Mouse (Mus musculus): ENCODE measurements around the gene Obox8. TPM values are rescaled to one million over a fixed set of nuclear protein-coding genes. Genes with fewer than 3 reads are reported as not detected.

The Obox8 gene
- not detected in 2 replicates for polyA plus RNA-seq (2012; rRNA removed)
- not detected in 2 replicates for polyA plus RNA-seq (2014; fragmentation: Nextera tagmentation; extraction: Ambion mirVana)

GRCm38 (mm10) chr7:14333457-14333856 is at the start of gene Obox8:
Gene Obox8, minus strand, starts transcription at chr7:14333557.
- WGBS = 92% methylated on average over 2 of the region's 2 CpGs
- no peak for TF ChIP-seq POLR2A (IDR thresholded peaks at IDR 0.05; ENCODE audit: borderline replicate concordance, extremely low read depth, insufficient read depth, insufficient read length)

GRCm38 (mm10) chr7:14317209-14317608 is 16.1 kb downstream of the Obox8 start:
- Histone ChIP-seq H3K4me2 (replicated peaks; ENCODE audit: low read depth, low read length, severe bottlenecking) (no peak overlapping the region), H3K27me3 (ENCODE audit: control insufficient read depth, insufficient read depth, low read length) (no peaks in the 10 kb centered on the region), H3K9ac (ENCODE audit: low read depth, low read length, severe bottlenecking) (no peak overlapping the region), H3K4me3 (replicated peaks; ENCODE audit: low read length) (no peak overlapping the region), H3K36me3 (ENCODE audit: control insufficient read depth, insufficient read depth, low read length) (no peaks in the 10 kb centered on the region), H3K9me3 (ENCODE audit: control insufficient read depth, low read length) (no peaks in the 10 kb centered on the region; the same call in 1 of the 2 replicates), H3K27ac (replicated peaks; ENCODE audit: low read depth, low read length) (no peak overlapping the region), H3K4me1 (ENCODE audit: control insufficient read depth, insufficient read depth, low read length) (no peaks in the 10 kb centered on the region)
- TF ChIP-seq POLR2A (IDR thresholded peaks at IDR 0.05; ENCODE audit: borderline replicate concordance, extremely low read depth, insufficient read depth, insufficient read length) = no peak
- 31% methylated on average over 2 of the region's 2 CpGs for WGBS
- no peak for ATAC-seq (ENCODE audit: low FRiP score, low read depth)
- no peak for DNase-seq (ENCODE audit: low spot score)

More at GRCm38 (mm10) chr7:14333457-14333856, at the start of gene Obox8:
- H3K36me3 ChIP-seq (ENCODE audit: control insufficient read depth, insufficient read depth, low read length) = no peaks in the 10 kb centered on the region
- peaks cover 20% of the 10 kb centered on the region; the same call in 1 of the 2 replicates for H3K9me3 ChIP-seq (ENCODE audit: control insufficient read depth, low read length)
- DNase-seq (ENCODE audit: low spot score) (no peak), ATAC-seq (ENCODE audit: low FRiP score, low read depth) (no peak)
- H3K27ac ChIP-seq (replicated peaks; ENCODE audit: low read depth, low read length) = no peak within 1 kb of the TSS
- no peak within 1 kb of the TSS for H3K4me2 ChIP-seq (replicated peaks; ENCODE audit: low read depth, low read length, severe bottlenecking)
- H3K27me3 ChIP-seq (ENCODE audit: control insufficient read depth, insufficient read depth, low read length) = no peaks in the 10 kb centered on the region
- no peaks in the 10 kb centered on the region for H3K4me1 ChIP-seq (ENCODE audit: control insufficient read depth, insufficient read depth, low read length)
- H3K4me3 ChIP-seq (replicated peaks; ENCODE audit: low read length) = no peak within 1 kb of the TSS
- no peak within 1 kb of the TSS for H3K9ac ChIP-seq (ENCODE audit: low read depth, low read length, severe bottlenecking)

GRCm38 (mm10) chr7:14308671-14309070 is 24.7 kb downstream of the Obox8 start:
- ATAC-seq (ENCODE audit: low FRiP score, low read depth) = no peak
- Histone ChIP-seq H3K27ac (replicated peaks; ENCODE audit: low read depth, low read length) (no peak overlapping the region), H3K9me3 (ENCODE audit: control insufficient read depth, low read length) (peaks cover 4% of the 10 kb centered on the region; the same call in 1 of the 2 replicates), H3K4me2 (replicated peaks; ENCODE audit: low read depth, low read length, severe bottlenecking) (no peak overlapping the region), H3K4me1 (ENCODE audit: control insufficient read depth, insufficient read depth, low read length) (no peaks in the 10 kb centered on the region), H3K27me3 (ENCODE audit: control insufficient read depth, insufficient read depth, low read length) (no peaks in the 10 kb centered on the region), H3K4me3 (replicated peaks; ENCODE audit: low read length) (no peak overlapping the region), H3K36me3 (ENCODE audit: control insufficient read depth, insufficient read depth, low read length) (no peaks in the 10 kb centered on the region), H3K9ac (ENCODE audit: low read depth, low read length, severe bottlenecking) (no peak overlapping the region)
- no peak for TF ChIP-seq POLR2A (IDR thresholded peaks at IDR 0.05; ENCODE audit: borderline replicate concordance, extremely low read depth, insufficient read depth, insufficient read length)
- 79% methylated on average over 3 of the region's 3 CpGs for WGBS
- DNase-seq (ENCODE audit: low spot score) = no peak

- TF ChIP-seq POLR2A (IDR thresholded peaks at IDR 0.05; ENCODE audit: borderline replicate concordance, extremely low read depth, insufficient read depth, insufficient read length) = no peak
- Histone ChIP-seq H3K4me1 (ENCODE audit: control insufficient read depth, insufficient read depth, low read length) (no peaks in the 10 kb centered on the region), H3K4me3 (replicated peaks; ENCODE audit: low read length) (no peak overlapping the region), H3K27ac (replicated peaks; ENCODE audit: low read depth, low read length) (no peak overlapping the region), H3K4me2 (replicated peaks; ENCODE audit: low read depth, low read length, severe bottlenecking) (no peak overlapping the region), H3K36me3 (ENCODE audit: control insufficient read depth, insufficient read depth, low read length) (no peaks in the 10 kb centered on the region), H3K9me3 (ENCODE audit: control insufficient read depth, low read length) (peaks cover 4% of the 10 kb centered on the region; the same call in 1 of the 2 replicates), H3K9ac (ENCODE audit: low read depth, low read length, severe bottlenecking) (no peak overlapping the region), H3K27me3 (ENCODE audit: control insufficient read depth, insufficient read depth, low read length) (no peaks in the 10 kb centered on the region)
- no peak for DNase-seq (ENCODE audit: low spot score)
- 79% methylated on average over 6 of the region's 6 CpGs for WGBS
- ATAC-seq (ENCODE audit: low FRiP score, low read depth) = no peak
Measured at GRCm38 (mm10) chr7:14307571-14307970, 25.8 kb downstream of the Obox8 start.

Other genes starting within 250 kb of the Obox8 start
- not detected in 2 replicates for gene Sult2a3, start 210.5 kb downstream of the Obox8 start, polyA plus RNA-seq (2012; rRNA removed)
- gene Sult2a3, start 210.5 kb downstream of the Obox8 start, polyA plus RNA-seq (2014; fragmentation: Nextera tagmentation; extraction: Ambion mirVana) = not detected in 2 replicates
- not detected in 2 replicates for gene Sult2a6, start 78.7 kb downstream of the Obox8 start, polyA plus RNA-seq (2012; rRNA removed)
- not detected in 2 replicates for gene Sult2a6, start 78.7 kb downstream of the Obox8 start, polyA plus RNA-seq (2014; fragmentation: Nextera tagmentation; extraction: Ambion mirVana)
- not detected in 2 replicates for gene Sult2a8, start 113.2 kb upstream of the Obox8 start, polyA plus RNA-seq (2012; rRNA removed)
- gene Sult2a8, start 113.2 kb upstream of the Obox8 start, polyA plus RNA-seq (2014; fragmentation: Nextera tagmentation; extraction: Ambion mirVana) = not detected in 2 replicates
- not detected in 2 replicates for gene Sult2a7, start 160.7 kb upstream of the Obox8 start, polyA plus RNA-seq (2012; rRNA removed)
- not detected in 2 replicates for gene Sult2a7, start 160.7 kb upstream of the Obox8 start, polyA plus RNA-seq (2014; fragmentation: Nextera tagmentation; extraction: Ambion mirVana)
- gene Vmn1r90, start 229.9 kb upstream of the Obox8 start, polyA plus RNA-seq (2012; rRNA removed) = 1.2 and 1.8 TPM in 2 replicates
- gene Vmn1r90, start 229.9 kb upstream of the Obox8 start, polyA plus RNA-seq (2014; fragmentation: Nextera tagmentation; extraction: Ambion mirVana) = 0.36 and 0.55 TPM in 2 replicates